Mouse (Mus musculus) erythroblast, adult 5-6 weeks (primary cell): Measurements from ENCODE around the gene Cidec. TPM values are rescaled to one million over a fixed set of nuclear protein-coding genes. Genes with fewer than 3 reads are reported as not detected.

Experiments
- ATAC-seq: replicated peaks from 2 replicates; pipeline ENCODE4 v1.8.0; 2016; ENCODE audit warnings: moderate number of reproducible peaks, mild to moderate bottlenecking, moderate TSS enrichment, inconsistent platforms; ENCODE audit not compliant: poor library complexity, low FRiP score, severe bottlenecking
- total RNA-seq, 2 experiments: library from RNA; stranded (forward) in 1 of 2; stranded (reverse) in 1 of 2; fragments of 150-400 nt in 1 of 2; fragments of 200-764, 138-1000 nt in 1 of 2; gene quantifications; 2 replicates each; pipeline versions ENCODE4 v1.2.3 to v1.2.4; 2015 to 2017; ENCODE audit warnings: low replicate concordance in 2 of 2

Gene Cidec
- total RNA-seq, 2 experiments from 2014 or later: not detected

- peak; percentile 62 for ATAC-seq
These were observed 16.9 kb downstream of the Cidec start for GRCm38 (mm10) chr6:113418441-113419198.

- no peak for ATAC-seq
These were observed 19.1 kb downstream of the Cidec start for GRCm38 (mm10) chr6:113416416-113416815.

GRCm38 (mm10) chr6:113410001-113410400, 25.6 kb downstream of the Cidec start:
- no peak for ATAC-seq

GRCm38 (mm10) chr6:113406683-113407082, 28.9 kb downstream of the Cidec start:
- no peak for ATAC-seq

- ATAC-seq: no peak
These were observed 30.1 kb downstream of the Cidec start for GRCm38 (mm10) chr6:113405483-113405882.

- ATAC-seq: no peak
These were observed 30.7 kb downstream of the Cidec start for GRCm38 (mm10) chr6:113404649-113405448.

GRCm38 (mm10) chr6:113402094-113402493, 33.5 kb downstream of the Cidec start:
- ATAC-seq: no peak

GRCm38 (mm10) chr6:113396270-113397030, 39.1 kb downstream of the Cidec start:
- ATAC-seq: no peak

GRCm38 (mm10) chr6:113395501-113395900, 40.1 kb downstream of the Cidec start:
- no peak for ATAC-seq

GRCm38 (mm10) chr6:113394811-113395210, 40.7 kb downstream of the Cidec start:
- ATAC-seq: no peak

- no peak for ATAC-seq
These were observed 41.6 kb downstream of the Cidec start for GRCm38 (mm10) chr6:113393951-113394350.

GRCm38 (mm10) chr6:113392387-113393071, 43.0 kb downstream of the Cidec start:
- ATAC-seq: no peak

GRCm38 (mm10) chr6:113392015-113392386, 43.6 kb downstream of the Cidec start:
- ATAC-seq: no peak

GRCm38 (mm10) chr6:113390715-113391114, 44.8 kb downstream of the Cidec start:
- no peak for ATAC-seq

GRCm38 (mm10) chr6:113388960-113389359, 46.6 kb downstream of the Cidec start, which contains the start of gene Ttll3:
Gene Ttll3, plus strand, starts transcription at chr6:113389260.
- no peak for ATAC-seq

GRCm38 (mm10) chr6:113386025-113386424, 49.5 kb downstream of the Cidec start:
- ATAC-seq: no peak

- no peak for ATAC-seq
These were observed 50.3 kb downstream of the Cidec start for GRCm38 (mm10) chr6:113385160-113385714.

- ATAC-seq: no peak
These were observed 51.1 kb downstream of the Cidec start for GRCm38 (mm10) chr6:113384351-113384927.

- no peak for ATAC-seq
These were observed 55.1 kb downstream of the Cidec start for GRCm38 (mm10) chr6:113380480-113380879.
